Mouse (Mus musculus): Measurements from ENCODE around the gene Hmg20b.

DNA sequence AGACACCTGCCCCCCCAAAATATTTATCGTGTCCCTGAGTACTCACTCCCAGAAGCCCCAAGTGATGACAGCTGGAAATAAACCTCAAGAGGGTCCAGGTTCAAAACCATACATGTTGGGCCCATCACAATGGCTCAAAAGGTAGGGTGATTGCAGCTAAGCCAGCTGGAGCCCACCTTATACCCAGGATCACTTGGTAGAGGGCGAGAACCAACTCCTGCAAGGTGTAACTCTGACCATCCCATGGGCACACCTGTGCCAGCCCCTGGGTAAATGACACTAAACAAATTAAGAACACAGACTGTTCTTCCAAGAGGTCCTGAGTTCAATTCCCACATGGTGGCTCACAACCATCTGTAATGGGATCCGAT, 28.9 kb upstream of the Hmg20b start:
- TF ChIP-seq CHD2 (IDR thresholded peaks at IDR 0.05; ENCODE audit: low read depth, low read length): no peak
- TF ChIP-seq HCFC1 (IDR thresholded peaks at IDR 0.05; ENCODE audit: borderline replicate concordance, insufficient read depth, low read length): no peak
